Mouse (Mus musculus): ENCODE measurements around the gene Rnf40.
"Not testable (repeated sequence)": the region's sequence is repeated elsewhere in the genome, so short reads cannot be mapped to it uniquely, and the experiment has no call there.

Gene Rnf40

GRCm38 (mm10) chr7:127602903-127603302, 14.3 kb downstream of the Rnf40 start:
- no peak for DNase-seq (ENCODE audit: low spot score in 2 of 2)

GRCm38 (mm10) chr7:127604256-127604655, 15.7 kb downstream of the Rnf40 start:
- no peak for DNase-seq (ENCODE audit: low spot score in 2 of 2)

GRCm38 (mm10) chr7:127607150-127607549, 18.6 kb downstream of the Rnf40 start:
- DNase-seq (ENCODE audit: low spot score in 2 of 2): no peak

- DNase-seq (ENCODE audit: low spot score in 2 of 2): no peak
Observed at GRCm38 (mm10) chr7:127611011-127611410, 22.4 kb downstream of the Rnf40 start.

- no peak for DNase-seq (ENCODE audit: low spot score in 2 of 2)
Observed at GRCm38 (mm10) chr7:127611561-127611960, 23.0 kb downstream of the Rnf40 start.

- DNase-seq (ENCODE audit: low spot score in 2 of 2): no peak
Observed at GRCm38 (mm10) chr7:127613501-127613900, 24.9 kb downstream of the Rnf40 start.

- DNase-seq (ENCODE audit: low spot score in 2 of 2): no peak
Observed at GRCm38 (mm10) chr7:127614091-127614490, 25.5 kb downstream of the Rnf40 start.

- no peak for DNase-seq (ENCODE audit: low spot score in 2 of 2)
Observed at GRCm38 (mm10) chr7:127614511-127614890, 25.9 kb downstream of the Rnf40 start.

GRCm38 (mm10) chr7:127614891-127615843, 26.6 kb downstream of the Rnf40 start, which contains the start of gene Zfp629:
Gene Zfp629 (minus strand): TSS chr7:127615797.
- DNase-seq (ENCODE audit: low spot score in 2 of 2): peak; percentile 75 to 79

- no peak for DNase-seq (ENCODE audit: low spot score in 2 of 2)
Observed at GRCm38 (mm10) chr7:127616336-127616735, 27.8 kb downstream of the Rnf40 start.

GRCm38 (mm10) chr7:127616881-127617280, 28.3 kb downstream of the Rnf40 start:
- no peak for DNase-seq (ENCODE audit: low spot score in 2 of 2)

GRCm38 (mm10) chr7:127617962-127618361, 29.4 kb downstream of the Rnf40 start:
- no peak for DNase-seq (ENCODE audit: low spot score in 2 of 2)

GRCm38 (mm10) chr7:127618402-127618801, 29.8 kb downstream of the Rnf40 start:
- DNase-seq (ENCODE audit: low spot score in 2 of 2): not testable (repeated sequence)

GRCm38 (mm10) chr7:127626039-127626438, 37.5 kb downstream of the Rnf40 start:
- no peak for DNase-seq (ENCODE audit: low spot score in 2 of 2)

- no peak for DNase-seq (ENCODE audit: low spot score in 2 of 2)
Observed at GRCm38 (mm10) chr7:127626471-127626870, 37.9 kb downstream of the Rnf40 start.

GRCm38 (mm10) chr7:127628646-127629045, 40.1 kb downstream of the Rnf40 start:
- DNase-seq (ENCODE audit: low spot score in 2 of 2): no peak

- no peak for DNase-seq (ENCODE audit: low spot score in 2 of 2)
Observed at GRCm38 (mm10) chr7:127631416-127631815, 42.8 kb downstream of the Rnf40 start.

GRCm38 (mm10) chr7:127636963-127637362, 48.4 kb downstream of the Rnf40 start:
- peak; percentile 50 to 68 for DNase-seq (ENCODE audit: low spot score in 2 of 2)

GRCm38 (mm10) chr7:127641260-127641659, 52.7 kb downstream of the Rnf40 start:
- no peak for DNase-seq (ENCODE audit: low spot score in 2 of 2)

- no peak for DNase-seq (ENCODE audit: low spot score in 2 of 2)
Observed at GRCm38 (mm10) chr7:127642254-127642653, 53.7 kb downstream of the Rnf40 start.

- DNase-seq (ENCODE audit: low spot score in 2 of 2): no peak
Observed at GRCm38 (mm10) chr7:127646363-127646762, 57.8 kb downstream of the Rnf40 start.

GRCm38 (mm10) chr7:127647576-127647975, 59.0 kb downstream of the Rnf40 start:
- not testable (repeated sequence) for DNase-seq (ENCODE audit: low spot score in 2 of 2)

- DNase-seq (ENCODE audit: low spot score in 2 of 2): no peak
Observed at GRCm38 (mm10) chr7:127648516-127649201, 60.1 kb downstream of the Rnf40 start.

Measured in frontal cortex, postnatal 14 days (tissue).